Mouse (Mus musculus) kidney, postnatal 36 days (tissue): Measurements from ENCODE around the gene Gpr162.

ENCODE experiments used
- DNase-seq, 2 experiments: peaks; one replicate each; pipeline ENCODE4 v3.0.0; 2021 to 2022; ENCODE audit warnings: mixed read lengths in 2 of 2

The Gpr162 gene

DNA sequence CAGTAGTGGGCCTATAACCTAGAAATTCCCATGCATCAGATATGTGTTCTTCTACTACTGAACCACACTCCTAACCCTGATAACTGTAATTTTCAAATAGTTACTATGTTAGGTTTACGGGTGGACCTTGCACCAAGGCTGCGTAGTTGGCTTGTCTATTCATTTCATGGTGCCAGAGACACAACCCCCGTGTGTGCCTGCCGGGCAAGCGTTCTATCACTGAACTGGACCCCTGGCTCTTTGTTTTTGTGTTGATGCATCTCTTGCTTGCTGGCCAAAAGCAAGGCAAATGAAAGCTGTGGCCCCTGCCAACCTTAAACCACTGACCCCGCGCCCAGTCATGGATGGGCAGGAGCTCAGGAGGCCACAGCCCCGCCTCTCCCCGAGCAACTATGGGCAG lies 18.0 kb upstream of the Gpr162 start:
- DNase-seq = peak in 1 of 2 experiments; percentile 32

DNA sequence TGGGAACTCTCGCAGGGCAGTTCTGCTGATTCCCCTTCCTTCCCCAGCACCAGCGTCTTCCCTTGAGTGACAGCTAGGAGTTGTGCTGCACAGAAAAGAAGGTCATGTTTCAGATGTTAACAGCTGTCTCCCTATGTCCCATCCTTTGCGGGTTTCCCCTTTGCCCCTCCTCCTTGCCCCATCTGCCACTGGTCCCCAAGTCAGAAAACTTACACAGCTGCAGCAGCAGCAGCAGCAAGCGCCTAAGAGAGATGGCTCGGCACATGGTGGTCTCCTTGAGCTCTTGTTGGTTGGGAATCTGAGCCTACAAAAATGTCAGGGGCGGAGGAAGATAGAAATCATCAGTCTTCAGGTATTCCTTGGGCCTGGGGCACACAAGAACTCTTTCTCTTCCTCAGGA lies 15.6 kb upstream of the Gpr162 start:
- DNase-seq = no peak

DNA sequence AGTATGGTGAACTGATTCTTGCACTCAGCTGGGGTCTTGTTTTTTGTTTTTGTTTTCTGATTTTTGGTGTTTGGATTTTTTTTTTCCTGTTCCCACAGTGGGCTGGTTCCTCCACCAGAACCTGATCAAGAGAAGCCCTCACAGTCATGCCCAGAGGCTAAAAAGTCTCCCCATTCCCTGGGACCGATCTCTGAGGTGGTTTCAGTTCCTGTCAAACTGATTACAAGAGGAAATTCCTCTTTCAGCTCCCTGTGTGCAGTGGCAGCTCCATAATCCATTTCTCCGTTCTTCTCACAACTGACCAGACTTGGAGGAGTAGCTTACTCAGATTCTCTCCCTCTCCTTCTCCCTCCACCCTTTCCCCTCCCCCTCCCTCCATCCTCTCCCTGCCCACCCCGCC lies 10.6 kb upstream of the Gpr162 start:
- DNase-seq = no peak

DNA sequence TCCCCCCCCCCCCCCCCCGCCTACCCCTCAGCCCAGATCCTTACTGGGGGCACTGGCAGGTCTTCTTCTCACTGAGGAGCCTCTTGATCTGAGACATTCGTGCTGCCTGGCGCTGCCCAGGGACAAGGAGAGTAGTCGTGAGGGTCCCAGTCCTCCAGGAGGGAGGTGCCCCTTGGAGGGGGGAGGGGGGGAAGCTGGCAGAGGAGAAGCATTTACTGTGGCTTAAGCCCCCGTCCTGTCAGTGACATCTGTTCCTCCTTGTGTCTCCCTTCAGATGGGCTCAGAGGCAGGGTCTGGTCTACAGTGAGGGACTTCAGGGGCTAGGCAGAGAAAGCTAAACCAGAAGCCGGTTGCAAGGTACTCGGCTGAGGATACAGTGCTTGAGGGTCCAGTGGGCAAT lies 2.8 kb upstream of the Gpr162 start:
- DNase-seq = no peak

DNA sequence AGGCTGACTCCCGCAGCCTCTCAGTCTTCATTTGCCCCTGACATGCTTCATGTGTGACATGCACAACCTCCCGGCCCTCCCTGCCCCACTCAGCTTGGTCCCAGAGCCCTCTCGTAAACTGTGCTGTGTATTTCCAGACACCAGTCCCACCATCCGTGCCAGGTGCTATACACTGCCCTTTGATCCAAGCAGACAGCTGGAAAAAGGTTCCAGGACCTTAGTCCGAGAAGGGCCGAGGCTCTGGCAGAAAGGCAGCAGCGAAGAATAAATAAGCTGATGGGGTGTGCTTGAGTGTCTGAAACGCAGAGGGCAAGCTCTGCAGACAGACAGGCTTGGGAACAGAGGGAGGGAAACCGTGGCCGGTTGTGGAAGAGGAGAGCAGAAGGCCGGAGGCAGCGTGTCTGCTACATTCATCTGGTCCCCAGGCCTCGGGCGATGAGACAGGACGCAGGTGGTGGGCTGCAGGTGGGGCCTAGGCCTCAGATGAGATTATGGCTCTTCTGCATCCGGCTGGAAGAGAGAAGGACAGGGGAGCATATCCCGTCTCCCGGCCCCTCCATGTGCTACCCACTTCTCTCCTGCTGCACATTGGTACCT lies 2.1 kb upstream of the Gpr162 start:
- DNase-seq = peak; percentile 43 to 51

DNA sequence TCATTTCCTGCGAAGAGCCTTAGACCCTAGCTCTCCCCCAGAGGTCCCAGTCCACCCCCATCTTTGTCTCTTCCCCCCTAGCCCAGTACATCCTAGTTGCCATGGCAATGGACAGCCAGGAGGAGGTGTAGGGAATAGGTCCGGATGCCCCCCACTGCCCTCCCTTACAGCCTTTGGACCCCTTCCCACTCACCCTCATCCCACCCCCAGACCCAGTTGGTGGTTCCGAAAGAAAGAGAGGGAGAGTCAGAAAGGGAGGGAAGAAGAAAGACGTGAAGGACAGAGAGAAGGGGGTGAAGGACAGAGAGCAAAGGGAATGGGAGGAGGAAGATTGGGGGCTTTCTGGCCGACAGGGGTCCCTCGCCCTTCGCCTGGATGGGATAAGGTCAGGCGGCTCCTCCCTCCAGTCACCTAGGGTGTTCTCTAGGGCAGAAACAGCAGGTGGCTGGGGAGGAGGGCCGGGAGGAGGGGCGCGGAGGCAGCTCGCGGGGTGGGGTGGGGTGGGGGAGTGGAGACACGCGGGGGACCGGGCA lies 592 bp downstream of the Gpr162 start:
- no peak for DNase-seq

DNA sequence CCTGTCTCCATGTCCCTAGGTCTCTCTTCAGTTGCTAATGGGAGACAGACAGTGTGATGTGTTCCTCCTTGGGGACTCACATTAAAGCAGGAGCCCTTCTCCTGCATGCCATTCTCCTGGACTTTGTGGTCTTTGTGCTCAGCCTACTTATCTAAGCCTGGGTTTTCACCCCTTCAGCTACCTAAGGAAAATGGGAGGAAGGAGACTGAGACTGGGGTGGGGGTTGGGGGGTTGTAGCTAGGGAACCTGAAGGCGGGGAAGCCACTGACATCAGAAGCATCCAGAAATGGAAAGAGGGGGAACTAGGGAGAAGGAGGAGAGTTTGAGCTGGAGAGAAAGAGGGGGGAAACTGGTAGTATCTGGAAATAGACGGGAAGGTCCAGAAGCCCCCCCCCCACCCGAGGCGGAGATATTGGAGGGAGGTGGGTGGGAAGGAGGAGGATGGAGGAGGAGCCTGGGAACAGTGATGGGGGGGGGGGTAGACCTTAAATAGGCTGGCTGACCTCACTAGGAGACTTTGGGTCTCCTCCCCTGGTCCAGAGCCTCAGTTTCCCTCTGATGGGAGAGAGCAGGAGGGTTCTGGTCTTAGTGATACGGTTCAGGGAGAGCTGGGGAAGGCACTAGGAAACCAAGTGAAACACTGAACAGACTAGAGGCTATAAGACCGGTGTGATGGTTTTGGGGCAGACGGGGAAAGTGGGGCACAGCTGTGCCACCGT lies 1.2 kb downstream of the Gpr162 start:
- DNase-seq = no peak

DNA sequence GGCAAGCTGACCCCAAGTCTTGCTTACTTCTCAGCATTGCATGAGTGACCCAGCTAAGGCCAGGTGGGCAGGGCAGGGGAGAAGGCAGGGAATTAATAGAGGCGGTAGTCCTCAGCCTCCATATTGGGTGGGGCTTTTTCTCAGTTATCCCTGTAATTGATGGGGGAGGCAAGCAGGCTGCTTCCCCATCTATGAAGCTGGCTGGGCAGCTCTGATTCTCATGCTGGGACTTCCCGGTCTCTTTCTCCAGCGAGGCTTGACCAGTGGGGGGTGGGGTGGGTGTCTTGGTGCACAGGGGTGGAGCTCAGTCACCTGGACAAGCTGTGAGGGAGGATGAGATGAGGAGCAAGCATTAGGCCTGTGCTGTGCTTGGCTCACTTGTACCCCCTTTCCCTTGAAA lies 2.0 kb downstream of the Gpr162 start:
- no peak for DNase-seq

DNA sequence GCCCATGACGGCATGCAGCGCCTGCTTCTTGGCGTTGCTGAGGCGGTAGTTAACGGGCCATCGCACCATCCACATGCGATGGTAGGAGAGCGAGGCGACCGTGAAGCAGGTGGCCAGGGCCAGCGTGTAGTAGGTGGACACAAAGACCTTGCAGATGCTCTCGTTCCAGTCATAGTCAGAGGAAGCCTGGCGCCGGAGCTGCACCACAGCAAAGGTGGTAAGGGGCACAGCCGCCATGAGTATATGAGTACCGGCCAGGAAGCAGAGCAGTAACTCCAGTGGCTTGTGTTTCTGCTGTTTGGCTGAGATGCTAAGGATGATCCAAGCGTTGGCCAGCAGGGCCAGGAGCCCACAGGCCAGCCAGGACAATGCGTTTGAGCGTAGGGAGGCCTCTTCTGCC lies 2.5 kb downstream of the Gpr162 start:
- no peak for DNase-seq

DNA sequence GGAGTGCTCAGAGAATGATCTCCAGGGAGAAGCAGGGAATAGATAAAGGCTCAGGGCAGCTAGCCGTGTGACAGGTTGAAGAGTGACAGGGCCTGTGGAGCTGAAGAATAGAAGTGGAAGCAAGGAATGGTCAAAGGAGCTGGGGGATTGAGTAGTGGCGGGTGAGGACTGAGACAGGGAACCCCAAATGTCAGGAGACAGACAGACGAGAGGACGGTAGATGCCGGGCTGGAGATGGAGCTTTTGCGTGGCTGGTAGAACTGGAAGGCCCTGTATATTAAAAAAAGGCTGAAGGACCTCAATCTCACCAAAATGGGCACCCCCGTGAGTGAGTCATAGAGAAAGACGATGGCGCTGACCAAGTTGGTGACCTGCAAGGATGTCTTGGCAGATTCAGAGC lies 3.3 kb downstream of the Gpr162 start:
- DNase-seq = no peak

DNA sequence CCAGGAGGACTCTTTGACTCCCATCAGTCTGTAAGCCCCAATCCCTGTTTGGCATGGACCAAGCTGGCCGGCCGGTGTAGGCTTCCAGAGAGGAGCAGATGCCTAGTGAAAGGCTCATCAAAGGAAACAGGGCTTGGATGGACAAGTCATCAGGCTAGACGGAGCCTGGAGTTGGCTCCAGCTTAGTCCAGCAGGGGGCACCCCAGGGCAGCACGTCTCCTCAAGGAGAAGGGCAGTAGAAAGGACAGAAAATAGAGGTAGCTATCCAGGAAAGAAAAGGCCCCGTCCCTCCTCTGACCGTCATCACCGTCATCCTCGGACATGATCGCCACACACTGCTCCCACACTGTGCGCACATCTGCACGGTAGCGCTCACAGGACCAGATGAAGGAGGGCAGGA lies 4.1 kb downstream of the Gpr162 start:
- peak; percentile 87 to 96 for DNase-seq

DNA sequence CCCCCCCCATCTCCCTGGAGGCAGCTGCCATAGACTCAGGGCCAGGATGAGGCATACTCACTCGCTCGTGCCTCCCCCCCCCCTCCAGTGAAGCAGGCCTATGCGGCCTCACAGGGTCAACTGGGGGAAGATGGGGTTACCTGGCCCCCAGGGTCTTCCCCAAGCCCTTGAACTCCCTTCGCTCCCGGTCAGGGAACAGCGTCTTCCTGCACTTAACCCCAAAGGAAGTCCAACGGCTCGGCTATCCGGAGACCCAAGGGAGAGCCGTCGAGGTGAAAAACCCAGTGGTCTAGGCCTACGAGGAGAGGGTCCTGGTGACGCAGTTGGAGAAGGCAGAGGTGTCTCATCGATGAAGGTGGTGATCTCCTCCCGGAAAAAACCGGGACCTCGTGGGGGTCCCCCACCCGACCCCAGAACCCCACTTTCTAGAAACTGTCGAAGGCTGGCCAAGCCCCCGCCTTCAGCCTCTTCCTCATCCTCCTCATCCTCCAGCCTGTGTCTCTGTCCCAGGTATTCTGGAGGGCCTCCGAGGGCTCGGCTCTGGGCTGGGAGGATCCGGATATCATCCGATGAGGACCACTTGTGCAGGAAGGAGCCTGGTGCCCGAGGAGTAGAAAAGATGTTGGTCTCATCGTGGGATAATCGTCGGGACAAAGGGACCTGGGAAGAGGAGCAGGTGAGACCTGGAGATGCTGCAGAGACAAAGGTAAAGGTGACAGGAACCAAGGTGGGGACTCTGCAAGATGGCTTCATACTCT lies 5.0 kb downstream of the Gpr162 start:
- no peak for DNase-seq

DNA sequence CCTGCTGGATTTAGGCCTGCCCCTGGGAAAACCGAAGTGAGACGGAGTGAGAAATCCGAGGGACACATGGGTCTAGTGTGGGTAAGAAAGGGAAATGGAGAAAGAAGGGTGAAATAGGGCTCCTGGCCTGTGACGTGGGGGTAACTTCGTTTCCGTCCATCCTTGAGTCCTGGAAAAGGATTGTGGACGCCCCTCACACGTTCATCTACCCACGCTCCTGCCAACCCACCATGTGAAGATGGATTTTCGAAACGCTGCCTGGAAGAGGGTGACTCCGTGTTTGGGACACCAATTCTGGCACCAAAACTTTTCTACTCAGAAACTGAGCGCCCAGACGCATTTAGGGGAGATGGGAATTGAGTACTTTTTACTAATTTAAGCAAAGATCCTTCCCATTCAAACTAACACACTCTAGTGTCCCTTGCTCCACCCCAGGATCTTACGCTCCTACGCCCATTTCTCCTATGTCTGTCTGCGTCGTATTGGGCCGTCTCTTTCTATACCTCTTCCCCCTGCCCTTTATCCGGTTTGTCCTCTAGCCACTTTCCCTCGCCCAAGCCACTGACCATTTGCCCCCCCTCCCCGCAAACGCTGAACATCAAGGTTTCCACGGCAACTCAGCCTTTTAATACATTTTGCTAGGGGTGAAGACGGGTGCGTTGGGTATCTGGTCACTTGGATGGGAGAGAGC lies 5.8 kb downstream of the Gpr162 start:
- no peak for DNase-seq

DNA sequence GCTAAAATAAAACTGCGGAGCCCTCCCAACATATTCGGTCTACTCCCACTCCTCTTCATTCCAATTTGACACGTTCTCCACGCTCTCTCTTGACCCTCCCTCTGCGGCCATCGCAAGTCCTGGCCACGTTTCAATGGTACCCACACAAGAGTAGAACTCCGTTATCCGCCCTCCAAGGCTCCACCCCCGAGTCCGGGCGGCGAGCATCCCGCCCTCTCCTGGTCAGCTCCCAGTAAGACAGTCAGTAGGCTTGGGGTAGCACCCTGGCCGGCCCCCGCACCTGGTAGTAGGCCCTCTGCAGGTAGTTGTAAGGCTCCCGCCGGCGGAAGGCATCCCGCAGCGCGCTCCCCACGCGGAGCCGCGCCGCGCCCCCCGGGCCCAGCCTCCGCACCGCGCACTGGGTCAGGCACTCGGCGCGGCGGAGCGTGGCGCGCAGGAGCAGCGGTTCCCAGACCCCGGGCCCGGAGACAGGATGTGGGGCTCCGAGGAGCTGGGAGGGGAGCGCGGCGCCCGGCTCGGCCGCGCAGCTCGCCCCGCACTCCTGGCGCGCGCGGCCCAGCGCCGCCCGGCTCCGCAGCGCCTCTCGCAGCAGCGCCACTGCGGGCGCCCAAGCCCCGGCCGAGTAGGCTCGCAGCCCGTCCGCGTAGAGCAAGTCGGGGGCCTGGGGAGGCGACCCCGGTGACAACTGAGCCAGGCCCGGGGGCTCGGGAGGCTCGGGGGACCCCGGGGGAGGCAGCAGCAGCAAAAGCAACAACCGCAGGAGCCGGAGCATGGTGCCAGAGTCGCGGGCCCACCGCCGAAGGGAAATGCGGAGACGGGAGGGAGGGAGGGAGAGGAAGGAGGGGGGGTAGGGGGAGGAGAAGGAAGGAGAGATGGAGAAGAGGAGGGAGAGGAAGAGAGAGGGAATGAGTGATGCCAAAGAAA lies 6.6 kb downstream of the Gpr162 start, which contains the start of gene P3h3:
Gene P3h3 (minus strand): TSS at position 837 of the 924 bp plus-strand sequence.
- peak; percentile 79 to 86 for DNase-seq

DNA sequence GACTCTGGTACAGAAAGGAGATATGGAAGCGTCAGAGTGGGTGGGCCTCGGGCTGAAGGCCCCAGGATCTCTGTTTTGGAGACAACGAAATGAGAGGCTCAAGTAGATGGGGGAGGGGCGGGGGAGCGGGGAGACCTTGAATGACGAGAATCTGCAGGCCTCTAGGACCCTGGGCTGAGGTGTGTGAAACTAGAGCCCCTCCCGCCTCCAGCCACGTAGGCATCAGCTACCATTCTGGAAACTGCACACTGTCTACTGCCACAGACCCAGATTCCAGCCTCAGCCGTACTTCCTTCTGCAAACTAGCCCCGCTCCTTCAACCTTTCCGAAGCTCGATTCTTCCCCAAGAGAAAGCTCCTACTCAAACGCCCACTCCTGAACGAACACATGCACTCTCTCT lies 7.5 kb downstream of the Gpr162 start:
- DNase-seq = no peak

DNA sequence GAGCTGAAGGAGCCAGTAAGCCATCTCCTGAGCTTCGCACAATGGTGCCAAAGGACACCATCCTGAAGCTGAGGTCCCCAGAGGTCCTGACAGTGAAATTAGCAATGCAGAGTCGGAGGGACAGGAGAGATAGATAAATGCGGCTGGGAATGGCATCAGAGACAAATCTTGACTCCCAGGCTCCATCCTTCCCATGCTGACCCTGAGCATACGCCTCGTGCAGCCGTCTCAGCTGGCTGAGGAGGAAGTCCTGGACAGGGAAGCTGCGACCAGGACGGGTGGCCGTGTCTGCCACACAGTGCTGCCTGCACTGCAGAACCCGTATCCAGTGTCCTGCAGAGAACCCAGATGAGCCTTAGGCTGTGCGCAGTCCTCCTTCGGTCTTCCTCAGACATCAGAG lies 9.1 kb downstream of the Gpr162 start:
- no peak for DNase-seq

DNA sequence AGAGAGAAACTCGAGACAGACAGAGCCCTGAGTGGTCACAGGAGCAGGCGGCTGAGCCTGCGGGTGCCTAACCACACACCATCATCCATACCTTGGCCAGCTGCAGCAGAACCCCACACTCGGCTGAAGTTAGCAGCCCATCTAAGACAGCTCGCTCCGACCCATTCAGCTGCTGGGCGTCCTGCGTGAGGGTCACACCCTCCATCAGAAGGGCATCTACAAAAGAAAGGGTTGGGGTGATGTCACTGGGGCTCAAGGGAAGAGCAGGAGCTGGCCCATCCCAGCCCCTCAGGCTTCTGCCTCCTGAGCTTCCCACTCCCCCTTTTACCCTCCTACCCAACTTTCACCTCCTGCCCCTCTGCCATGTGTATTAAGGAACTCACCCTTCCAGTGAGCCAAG lies 13.2 kb downstream of the Gpr162 start:
- DNase-seq = no peak

DNA sequence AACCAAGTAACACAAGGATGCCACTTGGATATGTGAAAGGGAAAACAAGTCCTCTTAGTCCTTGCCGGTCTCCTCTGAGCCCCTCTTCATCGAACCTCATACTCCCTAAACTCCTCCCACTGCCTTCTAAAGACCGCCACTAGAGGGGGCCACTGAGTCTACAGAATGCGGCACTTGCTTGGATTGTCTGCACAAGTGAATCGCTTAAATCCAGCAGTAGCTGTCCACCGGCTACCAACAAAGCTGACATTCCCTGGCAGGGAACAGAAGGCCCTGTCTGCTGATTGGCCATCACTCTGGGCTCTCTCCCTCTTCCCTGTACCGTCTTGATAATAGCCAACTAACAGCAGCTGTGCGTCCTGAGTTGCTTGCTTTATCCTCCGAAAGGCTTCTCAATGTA lies 16.5 kb downstream of the Gpr162 start:
- peak; percentile 89 to 94 for DNase-seq

DNA sequence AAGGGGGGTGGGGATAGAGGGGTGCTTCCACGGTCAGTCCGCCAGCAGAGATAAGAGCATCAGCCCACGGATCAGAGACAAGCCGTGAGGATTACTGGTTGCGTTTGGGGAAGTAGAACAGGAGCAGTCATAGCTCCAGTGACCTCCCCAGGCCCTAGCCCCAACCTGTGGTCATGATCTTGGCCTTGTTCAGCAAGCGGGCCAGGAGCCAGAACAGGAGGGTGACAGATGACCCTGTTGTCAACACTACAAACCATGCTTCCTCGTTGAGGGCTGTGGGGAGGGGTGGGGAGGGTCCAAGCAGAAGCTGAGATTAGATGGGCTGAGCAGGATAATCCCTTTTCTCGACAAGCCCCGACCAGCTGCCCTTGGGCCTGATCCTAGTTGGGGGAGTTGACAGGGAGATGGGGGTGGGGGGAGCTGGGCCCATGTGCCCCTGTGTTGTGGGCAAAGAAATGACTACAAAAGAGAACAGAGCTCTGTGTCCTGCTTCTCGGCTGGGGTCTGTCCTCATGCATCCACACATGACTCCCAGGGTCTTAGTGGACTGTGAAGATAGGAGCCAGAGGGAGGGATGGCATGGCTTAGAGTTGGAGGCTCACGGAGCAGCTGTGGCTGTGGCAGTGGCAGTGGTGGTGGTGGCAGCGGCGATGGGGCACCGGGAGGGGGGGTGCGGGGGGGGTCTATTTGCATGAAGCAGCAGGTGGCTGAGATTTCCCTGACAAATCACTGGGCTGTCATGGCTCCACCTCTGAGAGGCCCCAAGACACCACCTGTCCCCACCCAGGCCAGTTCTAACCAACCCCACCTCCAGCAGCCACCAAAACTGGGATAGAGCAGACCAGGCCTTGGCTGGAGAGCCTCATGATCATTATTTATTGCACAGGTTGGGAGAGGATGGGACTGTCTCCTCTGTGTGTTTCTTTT lies 23.3 kb downstream of the Gpr162 start, which contains the start of gene Gnb3:
Gene Gnb3 (minus strand): TSS at position 35 of the 927 bp plus-strand sequence.
- DNase-seq = no peak

DNA sequence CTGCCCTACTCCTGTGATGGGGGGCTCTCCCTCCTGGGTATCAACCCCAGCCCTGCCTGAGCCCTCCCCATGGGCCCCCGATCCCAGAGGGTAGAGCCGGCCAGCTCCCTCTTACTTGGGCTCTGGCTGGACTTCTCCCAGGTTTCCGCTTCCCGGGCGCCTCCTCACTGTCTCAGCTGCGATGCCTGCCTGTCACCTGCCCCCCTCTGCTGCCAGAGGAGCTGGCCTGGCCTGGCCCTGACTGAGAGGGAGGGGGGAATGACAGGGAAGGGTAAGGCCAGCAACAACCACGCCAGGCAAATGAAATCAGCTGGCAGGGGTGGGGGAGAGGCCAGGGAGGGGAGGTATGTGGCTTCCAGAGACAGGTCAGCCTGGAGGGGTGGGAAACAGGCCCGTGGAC lies 24.0 kb downstream of the Gpr162 start:
- no peak for DNase-seq

DNA sequence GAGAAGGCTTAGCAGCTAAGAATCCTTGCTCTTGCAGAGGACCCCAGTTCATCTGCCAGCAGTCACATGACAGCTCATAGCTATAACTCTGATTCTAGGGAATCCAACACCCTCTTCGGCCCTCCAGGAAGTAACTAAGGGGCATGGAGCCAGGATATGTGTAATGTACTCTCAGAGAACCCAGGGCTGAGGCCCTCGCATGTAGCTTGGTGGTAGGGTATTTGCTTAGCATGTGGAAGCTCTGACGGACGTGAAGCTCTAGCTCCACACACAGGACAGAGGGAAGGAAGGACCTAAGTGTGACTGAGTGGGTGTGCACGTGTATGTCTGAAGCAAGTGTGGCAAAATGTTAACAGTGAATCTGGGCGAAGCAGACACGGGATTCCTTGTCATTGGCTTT lies 27.4 kb downstream of the Gpr162 start:
- DNase-seq = no peak
